Mouse (Mus musculus): ENCODE measurements at regions not wholly inside any gene's neighbourhood (a gene's known extent, or its start where the extent isn't known, plus 50 kb on each side); places are given as distances from the start of the nearest gene placed in this dataset.

GRCm38 (mm10) chr1:49885271-49885670 lies 1015.2 kb upstream of the Tmeff2 start:
- in situ Hi-C loops (cut with MboI, MseI): loop anchor here in 1 of 2 experiments (10.0 kb wide), 1 partner anchor 1410 kb away; no protein-coding TSS in a partner anchor
